ENCODE assay signal across 15 mouse cellular contexts in the genomic region with DNA sequence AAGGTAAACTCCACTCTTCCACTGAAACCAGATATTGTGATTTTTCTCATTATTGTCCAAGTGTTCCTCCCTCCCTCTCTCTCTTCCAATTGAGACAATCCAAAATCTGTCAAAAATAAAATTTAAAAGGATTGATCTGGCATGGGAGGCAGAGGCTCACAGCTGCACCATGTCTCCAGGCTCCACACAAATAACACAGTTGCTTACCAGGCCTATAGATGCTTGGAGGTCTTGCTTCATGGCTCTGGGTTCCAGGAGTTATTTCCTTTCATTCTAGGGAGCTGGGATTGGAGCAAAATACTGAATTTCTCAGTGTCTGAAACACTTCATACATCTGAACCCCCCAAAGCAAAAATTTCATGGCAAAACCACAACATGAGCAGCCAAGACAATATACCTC.
"Had no signal": no experiment of that assay in that cellular context is flagged by ENCODE, and none has a peak within 500 bp of the region (broad histone marks: within the 10 kb centered on the region; RNA-seq: fewer than 3 reads in every experiment).

No protein-coding gene starts in this region.

- H3K27ac ChIP-seq: stomach, embryonic 15.5 days; stomach, postnatal 0 days had no signal

- H3K4me3 ChIP-seq: neural tube, embryonic 15.5 days; stomach, embryonic 15.5 days had no signal

- H3K36me3 ChIP-seq: neural tube, embryonic 15.5 days; stomach, embryonic 15.5 days had no signal

- DNase-seq: retina, postnatal 1 day; right cerebral cortex, adult 18-20 months; right cerebral cortex, postnatal 14 days; right cerebral cortex, postnatal 25 days; right cerebral cortex, postnatal 4 days; spleen, adult 18-20 months; thymus, adult 18-20 months; thymus, adult 2 months; thymus, postnatal 14 days; thymus, postnatal 25 days; thymus, postnatal 36 days; thymus, postnatal 4 days had no signal

- H3K9me3 ChIP-seq: neural tube, embryonic 15.5 days; stomach, embryonic 15.5 days had no signal

- H3K27me3 ChIP-seq: neural tube, embryonic 15.5 days; stomach, embryonic 15.5 days had no signal

- H3K4me2 ChIP-seq: neural tube, embryonic 15.5 days; stomach, embryonic 15.5 days had no signal

- H3K9ac ChIP-seq: neural tube, embryonic 15.5 days; stomach, embryonic 15.5 days had no signal

- H3K4me1 ChIP-seq: neural tube, embryonic 15.5 days; stomach, embryonic 15.5 days had no signal
